Mouse (Mus musculus): Measurements from ENCODE around the gene Polr3gl.
"Not testable (repeated sequence)": the region's sequence is repeated elsewhere in the genome, so short reads cannot be mapped to it uniquely, and the experiment has no call there.

Gene Polr3gl

DNA sequence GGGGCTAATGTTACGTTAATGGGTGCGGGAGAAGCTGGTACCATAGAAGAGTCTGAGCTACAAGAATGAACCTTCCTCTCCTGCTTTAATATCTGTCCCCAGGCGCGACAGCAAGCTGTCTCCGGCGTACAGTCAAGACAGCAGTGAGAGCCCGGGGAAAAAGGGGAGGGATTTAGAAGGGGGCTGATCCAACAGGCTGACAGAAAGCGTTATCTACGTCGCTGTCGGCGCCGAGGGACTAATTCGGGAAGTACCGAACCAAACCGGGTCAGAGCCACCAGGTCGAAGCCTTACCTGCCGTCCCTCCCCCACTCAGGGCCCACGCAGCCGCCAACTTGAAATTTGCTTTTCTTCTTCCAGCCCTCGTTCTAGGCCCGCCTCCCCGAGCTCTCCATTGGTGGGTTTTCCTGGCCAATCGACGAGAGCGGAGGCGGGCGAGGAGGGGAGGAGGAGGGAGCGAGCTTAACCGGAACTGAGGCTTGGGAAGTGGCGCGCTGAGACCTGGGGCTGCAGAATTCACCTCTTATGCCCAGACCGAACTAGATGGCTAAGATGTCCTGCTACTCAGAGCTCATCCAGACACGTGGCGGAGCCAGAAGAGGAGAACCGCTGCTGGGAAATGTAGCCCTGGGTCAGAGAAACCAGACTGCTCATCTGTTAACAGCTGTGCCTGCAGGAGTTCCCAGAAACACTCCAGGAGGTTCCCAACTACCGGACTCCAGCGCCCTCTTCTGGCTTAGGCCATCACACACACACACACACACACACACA lies at the start of gene Polr3gl:
Polr3gl (minus strand) TSS at position 392 of the 771 bp plus-strand sequence.
- DNase-seq: peak; percentile 96

DNA sequence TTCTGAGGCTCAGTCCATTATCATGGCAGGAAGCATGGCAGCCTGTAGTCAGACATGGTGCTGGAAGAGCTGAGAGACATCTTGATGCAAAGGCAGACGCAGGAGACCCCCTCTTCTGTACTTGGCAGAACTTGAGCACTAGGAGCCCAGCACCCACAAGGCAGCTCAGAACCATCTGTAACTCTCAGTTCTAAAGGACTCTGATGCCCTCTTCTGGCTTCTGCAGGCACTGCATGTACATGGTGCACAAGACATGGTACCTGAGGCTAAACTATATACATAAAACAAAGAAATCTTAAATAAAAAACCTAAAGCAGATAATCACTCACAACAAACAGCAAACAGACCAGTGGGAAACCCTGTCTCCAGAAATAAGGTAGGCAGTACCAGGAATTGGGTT lies 45.2 kb upstream of the Polr3gl start:
- peak; percentile 79 for DNase-seq

GRCm38 (mm10) chr3:96636448-96636847 lies 42.5 kb upstream of the Polr3gl start:
- no peak for DNase-seq

GRCm38 (mm10) chr3:96635906-96636305 lies 41.9 kb upstream of the Polr3gl start:
- no peak for DNase-seq

DNA sequence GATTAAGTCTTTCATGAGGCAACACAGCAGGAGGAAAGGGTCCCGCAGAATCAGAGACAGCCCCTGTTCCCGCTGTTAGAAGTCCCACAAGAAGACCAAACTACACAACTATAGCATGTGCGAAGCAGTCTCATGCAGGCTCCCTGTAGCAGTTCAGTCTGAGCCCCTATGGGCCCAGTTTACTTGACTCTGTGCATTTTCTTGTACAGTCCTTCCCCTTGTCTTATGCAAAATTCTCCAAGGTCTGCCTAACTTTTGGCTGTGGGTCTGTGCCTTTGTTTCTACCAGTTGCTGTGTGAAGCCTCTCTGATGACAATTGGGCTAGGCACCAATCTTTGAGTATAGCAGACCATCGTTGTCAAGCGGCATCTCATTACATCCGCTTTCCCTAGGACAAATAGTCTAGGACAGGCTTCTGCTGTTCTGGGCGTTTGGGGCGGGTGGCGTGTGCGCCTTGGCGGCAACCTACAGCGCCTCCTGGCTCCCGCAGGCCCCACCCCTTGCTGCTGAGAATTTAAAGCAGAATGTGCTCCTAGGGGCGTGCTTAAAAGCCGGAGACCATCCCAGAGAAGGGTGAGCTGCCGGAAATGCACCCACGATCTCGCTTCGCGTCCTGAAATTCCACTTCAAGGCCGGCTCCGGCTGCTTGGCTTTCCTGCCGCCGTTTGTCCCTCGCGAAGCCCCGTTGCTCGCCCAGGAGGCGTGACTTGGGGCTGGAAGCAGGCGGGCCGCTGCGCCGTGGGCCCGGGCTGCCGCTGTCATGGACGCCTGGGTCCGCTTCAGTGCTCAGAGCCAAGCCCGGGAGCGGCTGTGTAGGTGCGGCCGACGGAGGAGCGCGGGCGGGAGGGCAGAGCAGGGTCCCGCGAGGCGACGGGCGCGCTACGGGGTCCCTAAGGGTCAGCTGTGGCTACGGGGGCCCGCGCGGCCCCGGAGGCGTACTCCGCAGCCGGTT lies 41.2 kb upstream of the Polr3gl start, which contains the start of the genes Pex11b and Gm42957:
Pex11b (plus strand) TSS at position 449 of the 952 bp plus-strand sequence.
Gm42957 (plus strand) TSS at position 547 of the 952 bp plus-strand sequence.
- peak; percentile 93 for DNase-seq

DNA sequence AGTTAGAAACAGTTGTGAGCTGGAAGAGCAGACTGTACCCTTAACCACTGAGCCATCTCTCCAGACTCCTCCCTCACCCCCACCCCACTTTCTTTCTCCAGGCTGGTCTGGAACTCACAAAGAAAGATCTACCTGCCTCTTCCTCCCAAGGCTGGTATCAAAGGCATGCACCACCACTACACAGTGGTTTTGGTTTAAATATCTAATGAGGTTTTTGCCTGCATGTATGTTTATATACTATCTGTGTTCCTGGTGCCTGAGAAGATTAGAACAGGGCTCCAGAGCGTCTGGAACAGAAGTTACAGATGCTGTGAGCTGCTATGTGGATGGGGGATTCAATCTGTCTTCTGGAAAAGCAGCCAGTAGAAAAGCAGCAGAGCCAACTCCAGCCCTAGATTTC lies 40.0 kb upstream of the Polr3gl start:
- DNase-seq: no peak

GRCm38 (mm10) chr3:96632058-96632457 lies 38.1 kb upstream of the Polr3gl start:
- DNase-seq: no peak

GRCm38 (mm10) chr3:96629729-96630600 lies 36.0 kb upstream of the Polr3gl start, which contains the start of gene Rbm8a:
Gene Rbm8a, plus strand, starts transcription at chr3:96629933.
- DNase-seq: peak; percentile 98

- no peak for DNase-seq
These were observed 29.2 kb upstream of the Polr3gl start for GRCm38 (mm10) chr3:96623201-96623600.

DNA sequence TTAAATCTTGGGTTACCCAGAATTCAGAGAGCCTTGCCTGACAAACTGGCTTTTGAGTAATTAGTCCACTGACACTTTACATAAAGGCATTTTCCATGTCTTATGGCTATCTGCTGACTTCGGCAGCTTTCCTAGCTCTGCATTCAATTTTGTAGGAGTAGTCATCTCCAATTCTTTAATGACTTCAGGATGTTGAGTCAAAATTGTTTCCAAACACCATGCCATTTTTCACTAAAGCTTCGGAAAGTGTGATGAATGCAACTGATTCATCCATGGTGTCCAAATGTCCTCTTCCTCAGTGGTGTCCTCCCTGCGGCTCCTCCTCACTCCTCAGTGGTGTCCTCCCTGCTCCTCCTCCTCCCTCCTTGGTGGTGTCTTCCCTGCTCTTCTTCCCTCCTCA lies 24.0 kb upstream of the Polr3gl start:
- no peak for DNase-seq

DNA sequence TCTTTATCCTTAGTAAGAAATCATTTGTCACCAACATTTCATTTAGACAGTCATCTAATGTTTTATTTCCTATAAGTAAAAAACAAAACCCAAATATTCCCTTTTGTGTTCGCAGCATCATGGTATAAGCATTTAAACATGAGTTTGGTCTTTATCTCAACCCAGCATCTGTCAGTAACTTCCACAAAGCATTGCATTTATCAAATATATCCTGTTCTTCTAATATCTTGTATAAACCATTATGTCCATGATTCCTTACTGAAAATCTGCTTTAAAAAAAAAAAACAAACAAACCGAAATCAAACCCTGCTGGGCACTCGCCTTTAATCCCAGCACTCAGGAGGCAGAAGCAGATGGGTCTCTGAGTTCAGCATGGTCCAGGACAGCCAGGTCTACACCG lies 12.6 kb upstream of the Polr3gl start:
- DNase-seq: no peak

- DNase-seq: not testable (repeated sequence)
These were observed 12.0 kb upstream of the Polr3gl start for GRCm38 (mm10) chr3:96606007-96606406.

DNA sequence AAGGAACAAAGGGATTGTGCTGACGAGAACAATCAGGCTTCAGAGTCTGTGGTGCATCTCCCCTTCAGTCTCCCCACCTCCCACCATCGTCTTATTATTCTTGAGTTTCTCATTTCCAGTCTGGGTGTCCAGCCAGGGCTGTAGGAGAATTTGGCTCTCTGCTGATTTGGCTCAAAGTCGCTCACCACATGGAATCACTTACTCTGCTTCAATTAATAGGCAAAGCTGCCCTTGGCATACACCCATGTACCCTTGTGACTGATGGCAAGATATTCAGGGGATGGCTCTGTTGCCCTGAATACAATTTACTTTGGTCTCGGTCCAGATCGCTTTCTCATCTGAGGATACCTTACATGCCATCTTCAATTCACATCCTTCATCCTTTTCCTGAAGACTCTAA lies 9.3 kb upstream of the Polr3gl start:
- DNase-seq: no peak

DNA sequence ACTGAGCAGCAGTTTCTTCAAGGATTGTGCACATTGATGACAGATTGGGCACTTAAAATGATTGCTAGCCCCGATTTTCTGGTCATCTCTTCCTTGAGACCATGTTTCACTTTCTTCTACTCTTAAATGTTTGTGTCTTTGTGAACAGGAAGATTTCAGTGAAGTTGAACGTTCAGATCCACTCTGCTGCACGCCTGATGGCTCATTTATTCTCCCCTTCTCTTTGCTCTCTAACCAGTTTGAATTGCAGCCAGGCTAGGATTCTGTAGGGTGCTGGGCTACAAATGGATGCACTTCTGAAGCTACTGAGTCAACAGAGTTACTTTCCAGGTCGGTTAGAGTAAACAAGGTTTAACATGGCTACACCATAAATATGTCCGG lies 8.7 kb upstream of the Polr3gl start:
- no peak for DNase-seq

DNA sequence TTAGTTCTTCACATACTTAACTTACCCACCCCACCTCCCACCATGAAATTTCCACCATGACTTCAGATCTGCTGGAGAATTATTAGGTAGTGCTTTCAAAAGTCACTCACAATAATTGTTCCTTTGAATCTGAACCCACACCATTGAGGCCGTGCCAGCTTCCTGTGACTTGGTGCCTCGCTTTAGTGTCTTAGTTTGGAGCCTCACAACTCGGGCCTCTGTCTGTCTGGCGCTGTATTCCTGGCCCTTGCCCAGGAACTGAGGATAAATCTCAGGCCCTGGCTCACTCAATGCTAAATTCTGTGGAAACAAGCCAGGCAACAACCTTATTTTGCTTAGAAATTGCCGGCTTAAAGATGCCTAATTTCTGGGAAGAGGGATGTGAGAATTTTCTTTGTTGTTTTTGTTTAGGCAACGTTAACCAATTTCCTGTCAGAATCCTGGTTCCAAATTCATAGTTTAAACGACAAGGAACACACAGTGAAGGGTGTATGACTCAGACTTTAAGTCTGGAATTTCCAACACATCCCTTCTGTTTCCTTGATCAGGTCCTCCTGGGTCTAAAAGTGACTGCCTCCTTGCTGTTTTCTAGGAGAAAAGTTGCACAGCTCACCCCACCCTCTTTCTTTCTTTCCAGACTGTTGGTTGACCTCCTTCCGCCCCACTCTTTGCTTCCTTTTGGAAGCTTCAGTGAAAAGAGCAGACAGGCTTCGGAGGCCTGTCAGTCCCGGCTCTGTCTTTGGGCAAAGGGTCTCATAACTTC lies 8.1 kb upstream of the Polr3gl start:
- no peak for DNase-seq

GRCm38 (mm10) chr3:96601251-96601787 lies 7.3 kb upstream of the Polr3gl start:
- peak; percentile 64 for DNase-seq

DNA sequence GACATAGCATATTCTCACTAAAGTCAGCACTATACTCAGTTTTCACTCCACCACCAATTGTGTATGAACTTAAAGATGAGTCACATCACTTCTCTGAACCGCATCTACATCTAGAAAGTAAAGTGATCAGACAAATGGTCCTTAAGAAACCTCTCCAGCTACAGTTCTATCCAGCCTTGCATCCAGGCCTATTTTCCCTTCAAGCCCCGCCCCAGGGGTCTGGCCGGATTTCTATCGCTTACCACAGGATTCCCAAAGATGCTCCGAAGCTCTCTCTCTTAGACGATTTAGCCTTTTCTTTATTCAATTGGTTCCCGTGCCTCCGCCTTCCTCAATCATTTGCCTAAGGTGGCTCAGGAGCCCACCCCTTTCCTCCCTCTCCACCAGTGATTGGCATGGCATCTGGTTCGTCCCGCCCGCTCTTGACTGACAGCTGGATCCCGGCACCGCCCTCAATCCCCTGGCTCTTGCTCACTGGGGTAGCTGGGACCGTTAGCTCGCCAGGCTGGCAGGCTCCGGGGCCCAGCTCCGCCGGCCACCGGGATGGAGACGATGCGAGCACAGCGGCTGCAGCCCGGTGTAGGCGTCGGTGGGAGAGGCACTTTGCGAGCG lies 6.8 kb upstream of the Polr3gl start, which contains the start of gene Lix1l:
Lix1l (plus strand) TSS at position 511 of the 612 bp plus-strand sequence.
- DNase-seq: peak; percentile 88

DNA sequence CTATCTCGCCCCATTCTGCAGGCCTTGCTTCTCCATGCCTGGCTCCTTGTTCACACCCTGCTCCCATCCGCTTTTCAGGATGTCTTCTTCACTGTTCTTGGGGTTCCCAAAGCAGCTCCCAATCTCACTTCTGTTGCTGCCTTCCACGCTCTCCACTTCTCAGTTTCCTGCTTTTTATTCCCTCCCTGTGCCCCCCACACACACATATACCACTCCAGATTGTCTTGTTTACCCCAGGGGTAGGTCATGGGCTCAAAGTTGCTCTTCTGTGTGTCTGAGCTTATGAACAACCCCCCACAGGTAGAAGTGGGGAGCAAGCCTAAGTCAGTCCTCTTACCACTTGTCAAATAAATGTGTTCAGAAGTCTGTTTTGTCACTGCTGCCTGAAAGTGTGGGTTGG lies 5.4 kb upstream of the Polr3gl start:
- DNase-seq: no peak

- DNase-seq: no peak
These were observed 5.0 kb upstream of the Polr3gl start for GRCm38 (mm10) chr3:96599069-96599393.

GRCm38 (mm10) chr3:96598156-96599068 lies 4.4 kb upstream of the Polr3gl start:
- DNase-seq: peak; percentile 66

Measured in kidney, adult 18-20 months (tissue).